ENCODE assay signal across 10 mouse cellular contexts in genomic region chr7:130750752-130751490, GRCm38 (mm10). TPM values are rescaled to one million over a fixed set of nuclear protein-coding genes. Genes with fewer than 3 reads are reported as not detected.
A peak's percentile ranks its signal among the peaks of the same experiment; 100 is the strongest.
DNase-seq lines count a peak whose midpoint lies in the region; ATAC-seq and TF ChIP-seq lines count a peak whose summit lies in the region.
"Had no signal": no experiment of that assay in that cellular context is flagged by ENCODE, and none has a peak within 500 bp of the region (broad histone marks: within the 10 kb centered on the region; RNA-seq: fewer than 3 reads in every experiment).

No protein-coding gene starts in this region.

- TF ChIP-seq EP300 in liver, postnatal 0 days (IDR thresholded peaks at IDR 0.05; ENCODE audit: low read depth), result no peak

- H3K27me3 ChIP-seq in forebrain, embryonic 12.5 days, result no peaks in the 10 kb centered on the region
- no peaks in the 10 kb centered on the region for H3K27me3 ChIP-seq in limb, embryonic 12.5 days
- no peaks in the 10 kb centered on the region for H3K27me3 ChIP-seq in liver, postnatal 0 days (ENCODE audit: insufficient read depth, low read length)

- 18% methylated on average over 17 of the region's 17 CpGs for WGBS in forebrain, embryonic 12.5 days
- WGBS in limb, embryonic 12.5 days, result 63% methylated on average over 17 of the region's 17 CpGs
- 73% methylated on average over 17 of the region's 17 CpGs for WGBS in liver, postnatal 0 days (ENCODE audit: insufficient replicate concordance)

- peak; percentile 90 for ATAC-seq in forebrain, embryonic 12.5 days (ENCODE audit: low FRiP score)
- no peak for ATAC-seq in limb, embryonic 12.5 days (ENCODE audit: insufficient number of reproducible peaks, insufficient read depth, low FRiP score, low TSS enrichment, low read depth)
- no peak for ATAC-seq in liver, postnatal 0 days

- H3K9ac ChIP-seq in forebrain, embryonic 12.5 days, result peak overlapping the region; percentile 21; the same call in 1 of the 2 replicates
- H3K9ac ChIP-seq in limb, embryonic 12.5 days (replicated peaks), result no peak overlapping the region
- H3K9ac ChIP-seq in liver, postnatal 0 days (replicated peaks), result no peak overlapping the region

- H3K27ac ChIP-seq in forebrain, embryonic 12.5 days, result peak overlapping the region; percentile 92
- H3K27ac ChIP-seq in limb, embryonic 12.5 days, result 0 out of 2 replicates have a peak overlapping the region, but pooled peaks have one; percentile 7
- no peak overlapping the region for H3K27ac ChIP-seq in liver, postnatal 0 days (ENCODE audit: low read depth)

- peak; percentile 42 for DNase-seq in right cerebral cortex, postnatal 14 days
- no peak for DNase-seq in right cerebral cortex, postnatal 25 days
- DNase-seq in testis, postnatal 10 days (ENCODE audit: low spot score), result peak; percentile 67
- no peak for DNase-seq in kidney, postnatal 36 days
- DNase-seq in liver, postnatal 0 days, result no peak
- DNase-seq in frontal cortex, postnatal 25 days (ENCODE audit: low spot score in 2 of 2), result no peak
- DNase-seq: cerebellum, adult 2 months; heart, adult 18-20 months had no signal

- peaks cover 74% of the 10 kb centered on the region for H3K36me3 ChIP-seq in forebrain, embryonic 12.5 days (replicated peaks)
- H3K36me3 ChIP-seq in limb, embryonic 12.5 days, result peaks cover 92% of the 10 kb centered on the region
- H3K36me3 ChIP-seq in liver, postnatal 0 days (replicated peaks; ENCODE audit: insufficient read depth, low read length), result 0 out of 2 replicates have a peak, but pooled peaks cover 5% of the 10 kb centered on the region

- H3K4me3 ChIP-seq in forebrain, embryonic 12.5 days (replicated peaks), result no peak overlapping the region
- no peak overlapping the region for H3K4me3 ChIP-seq in limb, embryonic 12.5 days (replicated peaks)
- H3K4me3 ChIP-seq in liver, postnatal 0 days (ENCODE audit: low read depth, low read length), result no peak overlapping the region

- peak overlapping the region; percentile 27 for H3K4me2 ChIP-seq in forebrain, embryonic 12.5 days
- H3K4me2 ChIP-seq in limb, embryonic 12.5 days, result no peak overlapping the region
- H3K4me2 ChIP-seq in liver, postnatal 0 days (ENCODE audit: low read depth, low read length), result no peak overlapping the region

- H3K9me3 ChIP-seq in forebrain, embryonic 12.5 days, result no peaks in the 10 kb centered on the region
- H3K9me3 ChIP-seq in limb, embryonic 12.5 days, result no peaks in the 10 kb centered on the region
- H3K9me3 ChIP-seq in liver, postnatal 0 days (ENCODE audit: low read length), result no peaks in the 10 kb centered on the region

- H3K4me1 ChIP-seq in forebrain, embryonic 12.5 days, result peaks cover 27% of the 10 kb centered on the region
- peaks cover 8% of the 10 kb centered on the region; the same call in 1 of the 2 replicates for H3K4me1 ChIP-seq in limb, embryonic 12.5 days (replicated peaks)
- peaks cover 6% of the 10 kb centered on the region; the same call in 1 of the 2 replicates for H3K4me1 ChIP-seq in liver, postnatal 0 days (ENCODE audit: insufficient read depth)

- no peak for TF ChIP-seq CTCF in liver, postnatal 0 days (IDR thresholded peaks at IDR 0.05; ENCODE audit: low read depth)

RNA-seq across cellular contexts. Expression of gene Btbd16, which starts 22.9 kb away (rescaled TPM):
- polyA plus RNA-seq in forebrain, embryonic 12.5 days (2016; fragmentation: Nextera tagmentation; extraction: Ambion mirVana), result not detected in 2 replicates
- not detected in 2 replicates for polyA plus RNA-seq in limb, embryonic 12.5 days (2016; fragmentation: Nextera tagmentation; extraction: Ambion mirVana)
- polyA plus RNA-seq in liver, postnatal 0 days (2015; fragmentation: Nextera tagmentation; extraction: Ambion mirVana), result 0.38 and 0.52 TPM in 2 replicates

Comparison
In these comparisons a context has a peak if more than half of its experiments do, and no peak if none do; other contexts are left out.
1. DNase-seq: peak in right cerebral cortex, postnatal 14 days (single experiment) and testis, postnatal 10 days (single experiment); none in right cerebral cortex, postnatal 25 days (single experiment), kidney, postnatal 36 days (0 of 2), liver, postnatal 0 days (single experiment) and frontal cortex, postnatal 25 days (0 of 2).